Comparison of ENCODE assay signal across 21 mouse cellular contexts in the genomic region with DNA sequence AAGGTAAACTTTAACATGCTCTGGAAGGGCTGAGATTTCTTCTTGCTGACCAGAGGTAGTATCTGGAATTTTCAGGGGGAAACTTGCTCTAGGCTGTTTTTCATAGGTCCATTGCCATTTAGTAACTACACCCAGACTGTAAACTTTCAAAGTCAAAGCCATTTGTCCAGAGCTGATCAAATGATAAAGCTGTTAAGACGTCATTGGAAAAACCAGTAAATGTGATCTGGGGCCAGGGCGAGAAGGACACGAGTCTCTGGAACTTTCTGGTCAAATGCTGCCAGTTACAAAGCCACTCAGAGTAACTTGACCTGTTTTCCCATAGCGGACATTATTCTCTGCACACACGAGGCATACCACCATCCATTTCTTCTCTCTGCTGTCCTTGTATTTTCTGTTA.
"Had no signal": no experiment of that assay in that cellular context is flagged by ENCODE, and none has a peak within 500 bp of the region (broad histone marks: within the 10 kb centered on the region; RNA-seq: fewer than 3 reads in every experiment).

No protein-coding gene starts in this region.

- H3K9me3 ChIP-seq: heart, embryonic 15.5 days; hindbrain, embryonic 13.5 days; hindbrain, embryonic 15.5 days; limb, embryonic 15.5 days; liver, embryonic 12.5 days had no signal

- H3K9ac ChIP-seq: heart, embryonic 13.5 days; heart, embryonic 15.5 days; hindbrain, embryonic 13.5 days; hindbrain, embryonic 15.5 days; limb, embryonic 13.5 days; limb, embryonic 15.5 days; liver, embryonic 12.5 days; liver, embryonic 14.5 days had no signal

- H3K36me3 ChIP-seq: heart, embryonic 13.5 days; heart, embryonic 15.5 days; hindbrain, embryonic 13.5 days; hindbrain, embryonic 15.5 days; limb, embryonic 13.5 days; limb, embryonic 15.5 days; liver, embryonic 12.5 days had no signal

- DNase-seq: gastrocnemius, postnatal 14 days; gastrocnemius, postnatal 36 days; heart, adult 11 months; heart, adult 2 months; heart, postnatal 14 days; heart, postnatal 36 days; layer of hippocampus, postnatal 36 days; left cerebral cortex, postnatal 4 days had no signal

- H3K27ac ChIP-seq: heart, adult 2 months; heart, embryonic 13.5 days; heart, embryonic 15.5 days; hindbrain, embryonic 13.5 days; hindbrain, embryonic 15.5 days; hindbrain, postnatal 0 days; layer of hippocampus, adult 2 months; limb, embryonic 13.5 days; limb, embryonic 15.5 days; liver, embryonic 12.5 days; liver, embryonic 14.5 days had no signal

- H3K4me2 ChIP-seq: heart, embryonic 11.5 days; heart, embryonic 13.5 days; heart, embryonic 15.5 days; hindbrain, embryonic 13.5 days; hindbrain, embryonic 15.5 days; limb, embryonic 13.5 days; limb, embryonic 15.5 days; liver, embryonic 12.5 days had no signal

- ATAC-seq: forebrain, embryonic 16.5 days; hindbrain, postnatal 0 days; intestine, embryonic 16.5 days; liver, embryonic 12.5 days had no signal

- H3K4me3 ChIP-seq: heart, adult 2 months; heart, embryonic 13.5 days; heart, embryonic 15.5 days; hindbrain, embryonic 13.5 days; hindbrain, embryonic 15.5 days; layer of hippocampus, adult 2 months; limb, embryonic 13.5 days; limb, embryonic 15.5 days; liver, embryonic 12.5 days had no signal

- H3K4me1 ChIP-seq: heart, embryonic 13.5 days; heart, embryonic 15.5 days; hindbrain, embryonic 13.5 days; hindbrain, embryonic 15.5 days; limb, embryonic 13.5 days; limb, embryonic 15.5 days; liver, embryonic 12.5 days had no signal

- H3K27me3 ChIP-seq: heart, embryonic 13.5 days; heart, embryonic 15.5 days; hindbrain, embryonic 13.5 days; hindbrain, embryonic 15.5 days; limb, embryonic 13.5 days; limb, embryonic 15.5 days; liver, embryonic 12.5 days had no signal
